Mouse (Mus musculus) skeletal muscle tissue, adult 2 months (tissue): ENCODE measurements around the gene Crlf1.

Experiments
- DNase-seq: peaks from one replicate; pipeline ENCODE4 v3.0.0-alpha.2; 2012; ENCODE audit warnings: low read depth, low spot score

Crlf1 gene

GRCm38 (mm10) chr8:70468733-70469132 is 24.2 kb upstream of the Crlf1 start:
- DNase-seq, result no peak

GRCm38 (mm10) chr8:70469295-70469916 is 23.6 kb upstream of the Crlf1 start:
- peak; percentile 62 for DNase-seq

- DNase-seq, result no peak
These were observed 23.0 kb upstream of the Crlf1 start for GRCm38 (mm10) chr8:70469938-70470337.

GRCm38 (mm10) chr8:70471856-70472255 is 21.1 kb upstream of the Crlf1 start:
- no peak for DNase-seq

- DNase-seq, result peak; percentile 91
These were observed 16.4 kb upstream of the Crlf1 start, which contains the start of gene Klhl26 for GRCm38 (mm10) chr8:70476333-70477268. Klhl26 (minus strand) TSS chr8:70476968.

- no peak for DNase-seq
These were observed 15.5 kb upstream of the Crlf1 start for GRCm38 (mm10) chr8:70477269-70477982.

GRCm38 (mm10) chr8:70481908-70482307 is 11.1 kb upstream of the Crlf1 start:
- no peak for DNase-seq

- DNase-seq, result no peak
These were observed 10.0 kb upstream of the Crlf1 start for GRCm38 (mm10) chr8:70482943-70483342.

- DNase-seq, result no peak
These were observed 6.7 kb upstream of the Crlf1 start for GRCm38 (mm10) chr8:70486191-70486681.

GRCm38 (mm10) chr8:70486941-70487520 is 5.9 kb upstream of the Crlf1 start, which contains the start of gene Tmem59l:
Tmem59l (minus strand) TSS chr8:70487358.
- DNase-seq, result no peak

- DNase-seq, result no peak
These were observed 4.8 kb upstream of the Crlf1 start for GRCm38 (mm10) chr8:70487993-70488796.

GRCm38 (mm10) chr8:70488931-70489470 is 4.0 kb upstream of the Crlf1 start:
- DNase-seq, result no peak

GRCm38 (mm10) chr8:70489576-70489975 is 3.4 kb upstream of the Crlf1 start:
- DNase-seq, result no peak

- no peak for DNase-seq
These were observed 2.7 kb upstream of the Crlf1 start for GRCm38 (mm10) chr8:70490061-70490879.

GRCm38 (mm10) chr8:70490880-70491495 is 2.0 kb upstream of the Crlf1 start:
- no peak for DNase-seq

- DNase-seq, result no peak
These were observed 896 bp downstream of the Crlf1 start for GRCm38 (mm10) chr8:70493692-70494415.

GRCm38 (mm10) chr8:70494416-70494945 is 1.5 kb downstream of the Crlf1 start:
- no peak for DNase-seq
